Mouse (Mus musculus): ENCODE data around the gene Tlcd2. TPM values are rescaled to one million over a fixed set of nuclear protein-coding genes. Genes with fewer than 3 reads are reported as not detected.

Gene Tlcd2
- polyA plus RNA-seq, 1 experiment from 2014 or later = 9.8 TPM

DNA sequence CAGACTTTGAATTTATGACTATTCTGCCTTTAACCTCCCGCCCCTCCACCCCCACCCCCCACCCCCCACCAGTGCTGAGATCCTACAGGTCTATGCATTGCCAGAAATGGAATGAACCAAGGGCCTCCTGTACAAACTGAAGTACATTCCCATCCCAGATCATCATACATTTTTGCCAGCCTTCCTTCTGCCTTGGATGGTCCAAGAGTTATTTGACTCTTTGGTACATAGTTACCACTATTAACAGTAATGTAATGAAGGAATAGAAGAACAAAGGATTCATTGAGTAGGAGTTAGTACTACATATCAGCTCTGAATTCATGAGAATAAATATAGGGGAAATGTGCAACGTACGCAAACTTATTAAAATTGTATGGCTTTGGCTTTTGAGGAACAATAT is 24.7 kb downstream of the Tlcd2 start:
- H3K4me3 ChIP-seq = peak overlapping the region; percentile 90
- peak overlapping the region; percentile 98; the same call in 1 of the 2 replicates for H3K27ac ChIP-seq
- peaks cover 14% of the 10 kb centered on the region for H3K4me1 ChIP-seq
- whole genome bisulfite sequencing = 17% methylated on average over 3 of the region's 3 CpGs
- DNase-seq (ENCODE audit: low spot score) = no peak
- H3K27me3 ChIP-seq (ENCODE audit: low read depth, poor library complexity, severe bottlenecking) = no peaks in the 10 kb centered on the region
- H3K9me3 ChIP-seq (replicated peaks) = no peaks in the 10 kb centered on the region
- H3K36me3 ChIP-seq = peaks cover 35% of the 10 kb centered on the region

DNA sequence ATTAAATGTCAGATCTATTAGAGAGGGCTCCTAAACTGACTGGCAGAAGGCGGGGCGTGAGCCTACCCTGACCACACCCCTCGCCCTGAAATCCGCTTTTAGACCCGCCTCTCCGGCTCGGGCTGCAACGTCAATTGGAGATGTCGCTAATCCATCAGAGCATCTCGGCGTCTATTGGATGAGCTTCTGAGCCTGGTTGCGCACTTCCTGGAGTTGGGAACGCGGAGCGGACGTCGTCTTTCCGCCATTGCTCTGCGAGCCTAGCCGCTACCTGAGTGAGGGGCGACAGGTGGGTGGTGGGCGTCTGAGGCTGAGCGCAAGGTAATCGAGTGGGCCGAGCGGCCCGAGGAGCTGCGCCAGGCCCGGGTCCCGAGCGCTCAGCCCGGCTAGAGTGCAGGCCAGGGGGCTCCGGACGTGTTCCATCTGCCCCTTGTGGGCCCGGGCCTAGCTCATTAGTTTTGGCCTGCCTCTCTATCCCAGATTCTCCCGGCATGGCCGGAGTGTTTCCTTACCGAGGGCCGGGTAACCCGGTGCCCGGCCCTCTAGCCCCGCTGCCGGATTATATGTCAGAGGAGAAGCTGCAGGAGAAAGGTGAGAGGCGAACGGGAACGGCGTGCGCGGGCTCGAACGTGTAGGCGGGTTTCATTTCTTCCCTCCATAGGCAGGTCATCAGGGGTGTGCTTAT is 25.2 kb downstream of the Tlcd2 start, which contains the start of gene Prpf8:
Gene Prpf8 (plus strand): TSS at position 216 of the 685 bp plus-strand sequence.
- peak; percentile 92 for DNase-seq (ENCODE audit: low spot score)
- H3K4me1 ChIP-seq = peaks cover 14% of the 10 kb centered on the region
- H3K36me3 ChIP-seq = peaks cover 40% of the 10 kb centered on the region
- H3K4me3 ChIP-seq = peak within 1 kb of the TSS; percentile 90
- H3K27me3 ChIP-seq (ENCODE audit: low read depth, poor library complexity, severe bottlenecking) = no peaks in the 10 kb centered on the region
- no peaks in the 10 kb centered on the region for H3K9me3 ChIP-seq (replicated peaks)
- WGBS = under 1% methylated on average over 52 of the region's 52 CpGs
- H3K27ac ChIP-seq = peak within 1 kb of the TSS; percentile 98

DNA sequence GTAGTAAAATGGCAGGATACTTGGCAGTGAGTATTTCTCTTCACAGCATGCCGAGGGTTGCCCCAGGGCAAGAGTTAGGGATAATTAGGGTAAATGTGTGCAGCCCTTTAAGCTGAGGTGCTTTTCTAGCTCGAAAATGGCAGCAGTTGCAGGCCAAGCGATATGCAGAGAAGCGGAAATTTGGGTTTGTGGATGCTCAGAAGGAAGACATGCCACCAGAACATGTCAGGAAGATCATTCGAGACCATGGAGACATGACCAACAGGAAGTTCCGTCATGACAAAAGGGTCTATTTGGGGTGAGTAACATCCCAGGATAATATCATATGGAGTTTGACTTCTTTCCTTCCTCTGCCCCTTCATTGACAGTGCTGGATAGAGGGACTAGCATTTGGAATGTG is 26.0 kb downstream of the Tlcd2 start:
- Histone ChIP-seq H3K36me3 (peaks cover 48% of the 10 kb centered on the region), H3K9me3 (replicated peaks) (no peaks in the 10 kb centered on the region), H3K27me3 (ENCODE audit: low read depth, poor library complexity, severe bottlenecking) (no peaks in the 10 kb centered on the region), H3K27ac (peak overlapping the region; percentile 98), H3K4me3 (peak overlapping the region; percentile 90), H3K4me1 (peaks cover 14% of the 10 kb centered on the region)
- no peak for DNase-seq (ENCODE audit: low spot score)
- WGBS = 44% methylated on average over 6 of the region's 6 CpGs

DNA sequence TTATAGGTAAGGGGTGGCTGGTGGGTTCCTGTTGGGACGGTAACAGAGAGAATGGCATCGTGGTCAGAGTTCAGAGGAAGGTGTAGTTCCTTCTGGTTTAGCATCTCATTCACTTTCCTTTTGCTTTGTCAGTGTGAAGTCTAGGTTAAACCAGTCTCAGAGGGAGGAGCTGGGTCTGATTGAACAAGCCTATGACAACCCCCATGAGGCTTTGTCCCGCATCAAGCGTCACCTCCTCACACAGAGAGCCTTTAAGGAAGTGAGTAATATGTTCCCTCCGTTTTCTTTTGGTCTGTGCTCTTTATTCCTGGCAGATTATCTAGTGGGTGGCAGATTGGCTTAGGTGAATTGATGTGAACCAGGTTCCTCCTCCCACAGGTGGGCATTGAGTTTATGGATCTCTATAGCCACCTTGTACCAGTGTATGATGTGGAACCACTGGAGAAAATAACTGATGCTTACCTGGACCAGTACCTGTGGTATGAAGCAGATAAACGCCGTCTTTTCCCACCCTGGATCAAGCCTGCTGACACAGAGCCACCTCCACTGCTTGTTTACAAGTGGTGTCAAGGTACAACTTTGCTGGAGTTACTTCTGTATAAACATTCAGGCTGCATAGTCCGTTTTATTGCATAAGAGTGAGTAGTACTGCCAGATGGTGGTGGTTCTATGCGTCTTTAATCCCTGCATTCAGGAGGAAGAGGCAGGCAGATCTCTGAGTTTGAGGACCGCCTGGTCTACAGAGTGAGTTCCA is 33.0 kb downstream of the Tlcd2 start:
- DNase-seq (ENCODE audit: low spot score) = no peak
- no peak overlapping the region for H3K4me3 ChIP-seq
- 93% methylated on average over 10 of the region's 10 CpGs for WGBS
- no peak overlapping the region for H3K27ac ChIP-seq
- H3K36me3 ChIP-seq = peaks cover 100% of the 10 kb centered on the region
- H3K4me1 ChIP-seq = no peaks in the 10 kb centered on the region
- no peaks in the 10 kb centered on the region for H3K9me3 ChIP-seq (replicated peaks)
- no peaks in the 10 kb centered on the region for H3K27me3 ChIP-seq (ENCODE audit: low read depth, poor library complexity, severe bottlenecking)

DNA sequence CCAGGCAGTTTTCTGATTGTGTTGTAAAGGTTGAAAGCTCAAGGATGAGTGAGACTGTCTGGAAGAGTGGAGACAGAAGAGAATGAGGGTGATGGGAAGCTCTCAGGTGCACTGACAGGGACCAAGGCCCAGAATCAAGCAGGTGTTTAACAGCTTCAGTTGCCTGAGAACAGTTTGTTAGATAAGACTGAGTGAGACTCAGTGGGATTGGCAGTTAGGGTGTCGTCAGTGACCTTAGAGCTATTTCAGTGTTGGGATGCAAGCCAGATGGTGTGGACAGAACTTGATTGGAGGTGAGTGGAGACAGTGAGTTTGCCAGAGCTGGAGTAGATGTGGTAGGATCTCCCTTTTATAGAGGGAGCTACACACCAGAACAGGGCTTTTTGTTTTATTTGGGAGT is 36.6 kb downstream of the Tlcd2 start:
- H3K36me3 ChIP-seq = peaks cover 100% of the 10 kb centered on the region
- H3K9me3 ChIP-seq (replicated peaks) = no peaks in the 10 kb centered on the region
- no peaks in the 10 kb centered on the region for H3K4me1 ChIP-seq
- no peaks in the 10 kb centered on the region for H3K27me3 ChIP-seq (ENCODE audit: low read depth, poor library complexity, severe bottlenecking)
- no peak overlapping the region for H3K4me3 ChIP-seq
- no peak for DNase-seq (ENCODE audit: low spot score)
- WGBS = 84% methylated on average over 1 of the region's 1 CpGs
- no peak overlapping the region for H3K27ac ChIP-seq

DNA sequence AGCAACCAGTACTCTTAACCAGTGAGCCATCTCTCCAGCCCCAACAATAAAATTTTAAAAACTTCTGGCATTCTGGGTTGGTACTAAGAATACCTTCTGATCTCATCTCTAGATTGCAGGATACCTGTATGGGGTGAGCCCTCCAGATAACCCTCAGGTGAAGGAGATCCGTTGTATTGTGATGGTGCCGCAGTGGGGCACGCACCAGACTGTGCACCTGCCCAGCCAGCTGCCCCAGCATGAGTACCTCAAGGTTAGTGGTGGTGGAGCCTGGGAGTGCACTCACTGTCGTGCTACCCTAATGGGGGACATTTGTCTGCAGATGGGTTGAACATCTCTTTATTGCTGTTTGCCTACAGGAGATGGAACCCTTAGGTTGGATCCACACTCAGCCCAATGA is 46.6 kb downstream of the Tlcd2 start:
- Histone ChIP-seq H3K4me1 (peaks cover 34% of the 10 kb centered on the region), H3K27me3 (ENCODE audit: low read depth, poor library complexity, severe bottlenecking) (no peaks in the 10 kb centered on the region), H3K36me3 (peaks cover 71% of the 10 kb centered on the region), H3K4me3 (no peak overlapping the region), H3K9me3 (replicated peaks) (no peaks in the 10 kb centered on the region), H3K27ac (no peak overlapping the region)
- 96% methylated on average over 4 of the region's 4 CpGs for WGBS
- no peak for DNase-seq (ENCODE audit: low spot score)

DNA sequence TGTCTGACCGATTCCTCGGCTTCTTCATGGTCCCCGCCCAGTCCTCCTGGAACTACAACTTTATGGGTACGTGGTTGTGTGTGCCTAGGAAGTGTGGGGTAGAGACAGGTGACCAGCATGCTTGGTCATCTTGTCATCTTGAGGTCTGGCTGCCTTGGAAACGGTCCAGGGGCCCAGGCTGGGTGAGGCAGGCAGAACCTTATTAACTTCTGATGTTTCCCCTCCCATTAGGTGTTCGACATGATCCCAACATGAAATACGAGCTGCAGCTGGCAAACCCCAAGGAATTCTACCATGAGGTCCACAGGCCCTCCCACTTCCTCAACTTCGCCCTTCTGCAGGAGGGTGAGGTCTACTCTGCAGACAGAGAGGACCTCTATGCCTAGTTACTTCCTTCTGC is 47.4 kb downstream of the Tlcd2 start:
- WGBS = 58% methylated on average over 8 of the region's 8 CpGs
- peaks cover 67% of the 10 kb centered on the region for H3K36me3 ChIP-seq
- H3K4me3 ChIP-seq = 0 out of 2 replicates have a peak overlapping the region, but pooled peaks have one; percentile 4
- no peak for DNase-seq (ENCODE audit: low spot score)
- H3K4me1 ChIP-seq = peaks cover 42% of the 10 kb centered on the region
- H3K9me3 ChIP-seq (replicated peaks) = no peaks in the 10 kb centered on the region
- no peaks in the 10 kb centered on the region for H3K27me3 ChIP-seq (ENCODE audit: low read depth, poor library complexity, severe bottlenecking)
- H3K27ac ChIP-seq = no peak overlapping the region

DNA sequence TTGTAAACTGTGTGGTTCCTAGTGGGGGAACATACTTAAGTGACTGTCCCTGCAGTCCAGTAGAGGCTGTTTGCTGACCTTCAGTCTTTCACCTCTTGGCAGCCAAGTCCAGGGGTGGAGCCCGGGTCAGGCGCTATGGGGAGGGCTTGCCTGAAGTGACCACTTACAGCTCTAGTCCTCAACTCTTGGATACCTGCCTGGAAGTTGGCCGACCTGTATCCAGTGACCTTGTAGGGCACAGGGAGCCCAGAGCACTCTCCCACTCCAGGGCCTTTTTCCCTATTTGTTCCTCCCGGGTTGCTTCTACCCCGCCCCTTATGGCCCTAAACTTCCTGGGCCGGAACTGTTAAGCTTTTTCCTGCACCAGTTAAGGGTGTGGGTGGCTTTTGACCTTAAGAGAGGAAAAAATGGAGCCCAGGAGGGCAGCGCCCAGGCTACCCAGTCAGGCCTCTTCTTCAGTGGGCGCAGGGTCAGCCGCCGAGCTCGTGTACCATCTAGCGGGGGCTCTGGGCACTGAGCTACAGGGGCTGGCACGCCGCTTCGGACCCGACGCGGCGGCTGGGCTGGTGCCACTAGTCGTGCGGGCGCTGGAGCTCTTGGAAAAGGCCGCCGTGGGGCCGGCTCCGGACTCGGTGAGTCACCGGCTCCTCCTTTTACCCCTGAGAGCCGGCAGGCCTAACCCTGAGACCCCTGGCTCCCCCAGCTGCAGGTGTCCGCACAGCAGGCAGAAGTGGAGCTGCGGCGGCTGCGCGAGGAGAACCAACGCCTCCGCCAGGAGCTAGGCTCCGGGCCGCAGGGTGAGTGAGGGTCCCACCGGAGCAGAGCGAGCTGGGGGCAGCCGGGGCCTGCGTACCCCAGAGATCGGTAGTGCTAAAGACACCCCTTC is 48.5 kb downstream of the Tlcd2 start, which contains the start of gene Rilp:
Gene Rilp (plus strand): TSS at position 354 of the 886 bp plus-strand sequence.
- 3% methylated on average over 43 of the region's 43 CpGs for WGBS
- peaks cover 56% of the 10 kb centered on the region for H3K36me3 ChIP-seq
- no peaks in the 10 kb centered on the region for H3K27me3 ChIP-seq (ENCODE audit: low read depth, poor library complexity, severe bottlenecking)
- H3K27ac ChIP-seq = peak within 1 kb of the TSS; percentile 76
- peaks cover 50% of the 10 kb centered on the region for H3K4me1 ChIP-seq
- DNase-seq (ENCODE audit: low spot score) = peak; percentile 80
- H3K9me3 ChIP-seq (replicated peaks) = no peaks in the 10 kb centered on the region
- H3K4me3 ChIP-seq = peak within 1 kb of the TSS; percentile 64

DNA sequence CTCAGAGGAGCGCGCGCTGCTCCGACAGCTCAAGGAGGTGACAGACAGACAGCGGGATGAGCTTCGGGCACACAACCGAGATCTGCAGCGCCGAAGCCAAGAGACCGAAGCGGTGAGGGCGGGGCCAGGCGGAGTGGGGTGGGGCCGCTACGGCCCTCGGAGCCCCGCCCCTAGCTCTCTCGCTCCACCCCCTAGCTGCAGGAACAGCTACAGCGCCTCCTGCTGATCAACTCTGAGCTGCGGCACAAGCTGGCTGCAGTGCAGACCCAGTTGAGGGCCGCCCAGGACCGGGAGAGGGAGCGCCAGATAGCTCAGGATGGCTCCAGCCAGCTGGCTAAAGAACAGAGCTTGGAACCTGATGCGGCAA is 49.1 kb downstream of the Tlcd2 start:
- Histone ChIP-seq H3K36me3 (peaks cover 50% of the 10 kb centered on the region), H3K4me1 (peaks cover 50% of the 10 kb centered on the region), H3K27me3 (ENCODE audit: low read depth, poor library complexity, severe bottlenecking) (no peaks in the 10 kb centered on the region), H3K27ac (peak overlapping the region; percentile 76), H3K4me3 (peak overlapping the region; percentile 64), H3K9me3 (replicated peaks) (no peaks in the 10 kb centered on the region)
- 2% methylated on average over 24 of the region's 24 CpGs for WGBS
- peak; percentile 92 for DNase-seq (ENCODE audit: low spot score)

DNA sequence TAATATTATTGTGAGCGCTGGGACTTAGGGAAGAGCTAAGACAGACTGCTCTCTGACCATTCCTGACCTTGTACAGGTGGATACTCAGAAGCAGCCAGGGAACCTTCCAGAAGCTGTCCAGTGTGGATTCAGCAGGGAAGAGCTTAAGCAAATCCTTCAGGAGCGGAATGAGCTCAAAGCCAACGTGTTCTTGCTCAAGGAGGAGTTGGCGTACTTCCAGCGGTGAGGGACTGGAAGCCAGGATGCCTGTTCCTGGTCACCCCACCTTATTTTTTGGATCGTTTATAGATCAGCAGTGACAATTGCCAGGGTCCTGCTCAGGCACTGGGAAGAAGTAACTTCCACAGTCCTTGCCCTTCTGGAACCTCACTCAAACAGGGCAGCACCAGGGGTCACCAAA is 49.7 kb downstream of the Tlcd2 start:
- DNase-seq (ENCODE audit: low spot score) = no peak
- Histone ChIP-seq H3K27me3 (ENCODE audit: low read depth, poor library complexity, severe bottlenecking) (no peaks in the 10 kb centered on the region), H3K4me3 (no peak overlapping the region), H3K36me3 (peaks cover 44% of the 10 kb centered on the region), H3K9me3 (replicated peaks) (no peaks in the 10 kb centered on the region), H3K27ac (no peak overlapping the region), H3K4me1 (peaks cover 50% of the 10 kb centered on the region)
- WGBS = 88% methylated on average over 6 of the region's 6 CpGs

DNA sequence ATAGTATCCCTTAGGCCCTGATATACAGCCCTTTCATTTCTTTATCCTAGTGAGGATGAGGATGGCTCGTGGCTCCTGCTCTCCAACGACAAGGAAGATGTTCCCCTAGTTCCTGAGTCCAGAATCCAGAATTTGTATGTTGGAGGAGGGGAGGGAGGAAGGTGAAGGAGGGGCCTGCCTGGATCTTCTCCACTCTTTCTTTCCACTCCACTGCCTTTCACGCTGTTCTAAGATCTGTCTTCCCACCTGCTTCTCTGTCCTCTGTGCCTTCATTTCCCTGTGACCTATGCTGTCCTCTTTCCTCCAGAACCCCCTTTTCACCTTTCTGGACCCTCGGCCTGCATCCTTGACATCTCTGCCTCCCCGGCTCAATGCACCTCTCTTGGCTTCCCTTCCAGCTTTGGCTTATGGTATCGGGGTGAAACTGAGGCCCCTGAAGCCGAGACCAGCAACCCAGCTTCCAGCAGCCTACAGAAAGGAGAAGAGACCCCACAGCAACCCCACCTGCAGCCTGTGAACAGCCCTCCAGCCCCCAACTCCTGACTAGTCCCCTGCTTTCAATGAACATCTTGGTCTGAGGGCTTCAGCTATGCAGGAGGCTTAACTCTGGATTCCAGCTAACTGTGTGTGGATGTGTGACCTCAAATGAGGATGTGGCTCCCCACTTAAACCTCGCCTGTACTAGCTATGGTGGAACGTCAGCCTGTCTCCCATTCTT is 50.9 kb downstream of the Tlcd2 start:
- DNase-seq (ENCODE audit: low spot score) = no peak
- H3K9me3 ChIP-seq (replicated peaks) = no peaks in the 10 kb centered on the region
- no peak overlapping the region for H3K4me3 ChIP-seq
- WGBS = 86% methylated on average over 9 of the region's 9 CpGs
- H3K36me3 ChIP-seq = peaks cover 31% of the 10 kb centered on the region
- no peaks in the 10 kb centered on the region for H3K27me3 ChIP-seq (ENCODE audit: low read depth, poor library complexity, severe bottlenecking)
- H3K27ac ChIP-seq = no peak overlapping the region
- H3K4me1 ChIP-seq = peaks cover 50% of the 10 kb centered on the region

DNA sequence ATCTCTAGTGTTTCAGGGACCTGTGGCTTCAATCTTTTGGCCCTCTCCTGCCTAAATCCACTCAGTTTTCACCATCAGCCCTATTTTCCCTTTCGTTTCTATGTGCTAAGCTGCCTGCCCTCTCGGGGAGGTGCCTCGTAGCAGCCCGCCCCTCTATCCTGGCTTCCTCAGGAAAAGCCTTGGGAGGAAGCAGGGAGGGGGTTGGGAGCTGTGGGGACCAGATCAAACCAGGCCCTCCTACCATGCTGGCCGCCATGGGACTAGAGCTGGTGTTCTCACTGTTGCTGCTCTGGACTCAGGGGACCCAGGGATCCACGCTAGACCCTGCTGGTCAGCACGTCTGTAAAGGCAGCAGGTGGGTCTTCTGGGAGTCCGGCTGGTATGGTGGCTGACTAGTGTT is 51.8 kb downstream of the Tlcd2 start, which contains the start of gene Scarf1:
Gene Scarf1 (plus strand): TSS at position 205 of the 400 bp plus-strand sequence.
- Histone ChIP-seq H3K9me3 (replicated peaks) (no peaks in the 10 kb centered on the region), H3K36me3 (peaks cover 23% of the 10 kb centered on the region), H3K27me3 (ENCODE audit: low read depth, poor library complexity, severe bottlenecking) (no peaks in the 10 kb centered on the region), H3K4me1 (peaks cover 47% of the 10 kb centered on the region), H3K27ac (peak within 1 kb of the TSS; percentile 10; the same call in 1 of the 2 replicates), H3K4me3 (peak within 1 kb of the TSS; percentile 23)
- no peak for DNase-seq (ENCODE audit: low spot score)
- 60% methylated on average over 8 of the region's 8 CpGs for WGBS
